Mouse (Mus musculus) hindbrain, postnatal 0 days (tissue): ENCODE data around the gene 1190002N15Rik. TPM values are rescaled to one million over a fixed set of nuclear protein-coding genes. Genes with fewer than 3 reads are reported as not detected.

Source experiments
- ATAC-seq: fragments of 200-750 bp; cut with Nextera tagmentation; 2 replicates; pipeline ENCODE4 v1.8.0; 2017; ENCODE audit warnings: mild to moderate bottlenecking, moderate TSS enrichment, moderate library complexity
- DNase-seq: peaks from one replicate; pipeline ENCODE4 v3.0.0-alpha.2; 2015; ENCODE audit warnings: low spot score
- H3K27ac ChIP-seq: fragments of 300-500 bp; sonication (generic); 2 replicates; pipeline ENCODE4 v1.5.1; 2014; ENCODE audit warnings: mild to moderate bottlenecking
- H3K27me3 ChIP-seq: fragments of 300-500 bp; sonication (generic); 2 replicates; pipeline ENCODE4 v1.6.1; 2014; ENCODE audit warnings: low read length, mixed read lengths; ENCODE audit not compliant: insufficient read depth
- H3K36me3 ChIP-seq: fragments of 300-500 bp; sonication (generic); 2 replicates; pipeline ENCODE4 v1.6.1; 2014; ENCODE audit warnings: low read length, mixed read lengths; ENCODE audit not compliant: insufficient read depth
- H3K4me1 ChIP-seq: fragments of 300-500 bp; sonication (generic); 2 replicates; pipeline ENCODE4 v1.6.1; 2014; ENCODE audit warnings: antibody characterized with exemption, low read length, mixed read lengths; ENCODE audit not compliant: insufficient read depth
- H3K4me2 ChIP-seq: fragments of 300-500 bp; sonication (generic); 2 replicates; pipeline ENCODE4 v1.6.1; 2014; ENCODE audit warnings: low read depth, mild to moderate bottlenecking, low read length, moderate library complexity, mixed read lengths
- H3K4me3 ChIP-seq: fragments of 300-500 bp; sonication (generic); 2 replicates; pipeline ENCODE4 v1.5.1; 2014; ENCODE audit warnings: low read length
- H3K9ac ChIP-seq: fragments of 300-500 bp; sonication (generic); replicated peaks from 2 replicates; pipeline ENCODE4 v1.6.1; 2014; ENCODE audit warnings: mild to moderate bottlenecking, low read length, moderate library complexity, mixed read lengths
- H3K9me3 ChIP-seq: fragments of 300-500 bp; sonication (generic); 2 replicates; pipeline ENCODE4 v1.6.1; 2016; ENCODE audit warnings: low read length, mixed read lengths
- CTCF ChIP-seq: IDR thresholded peaks from 2 replicates; pipeline ENCODE4 v1.5.1; 2016; ENCODE audit warnings: antibody characterized with exemption, control low read depth, low read depth
- WGBS: fragments of 180-500 bp; shearing (Covaris S2); extraction: QIAGEN DNeasy Blood & Tissue Kit; methylation state at CpG from one replicate; pipeline ENCODE4 v1.1.7; 2014; 5-methylcytosine and 5-hydroxymethylcytosine counted together
- polyA plus RNA-seq: library from polyadenylated mRNA; unstranded; fragments of >200 nt; fragmentation: Nextera tagmentation; extraction: Ambion mirVana; gene quantifications from 2 replicates; pipeline ENCODE4 v1.2.1, GENCODE M21; 2015
- total RNA-seq: library from RNA; depleted of rRNA; stranded (reverse); fragments of >200 nt; gene quantifications from 2 replicates; pipeline ENCODE4 v1.2.3, GENCODE M21; 2014

1190002N15Rik gene
- total and polyA plus RNA-seq, 2 experiments from 2014 or later, result 9.4 to 32.4 TPM

DNA sequence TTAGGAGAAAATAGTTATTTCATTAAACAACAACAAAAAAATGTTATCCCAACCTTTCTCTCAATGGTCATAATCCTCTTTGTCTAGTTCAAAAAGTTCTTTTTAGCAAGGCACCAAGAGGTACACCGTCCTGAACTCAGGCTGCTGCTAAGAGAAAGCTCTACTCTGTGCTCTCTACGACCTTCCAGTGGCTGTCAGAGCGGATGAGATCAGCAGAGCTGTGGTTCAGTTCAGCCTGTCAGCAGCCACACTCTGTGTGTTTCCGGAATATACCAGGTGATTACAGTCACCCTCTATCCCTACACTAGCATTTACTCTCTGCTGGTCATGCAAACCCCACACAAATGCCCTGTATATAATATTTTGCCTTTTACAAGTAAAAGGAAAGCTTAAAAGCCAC is 4.2 kb downstream of the 1190002N15Rik start:
- no peak overlapping the region for H3K27ac ChIP-seq
- peak overlapping the region; percentile 2; the same call in 1 of the 2 replicates for H3K9ac ChIP-seq

GRCm38 (mm10) chr9:94529987-94530386 is 7.9 kb downstream of the 1190002N15Rik start:
- no peaks in the 10 kb centered on the region for H3K27me3 ChIP-seq
- H3K9me3 ChIP-seq, result no peaks in the 10 kb centered on the region
- H3K4me2 ChIP-seq, result no peak overlapping the region
- H3K4me1 ChIP-seq, result peaks cover 4% of the 10 kb centered on the region; the same call in 1 of the 2 replicates
- H3K4me3 ChIP-seq, result no peak overlapping the region
- no peak overlapping the region for H3K9ac ChIP-seq
- TF ChIP-seq CTCF, result no peak
- no peak for DNase-seq
- ATAC-seq, result no peak
- no peak overlapping the region for H3K27ac ChIP-seq
- H3K36me3 ChIP-seq, result no peaks in the 10 kb centered on the region

More for the DNA sequence above, 4.2 kb downstream of the 1190002N15Rik start:
- Histone ChIP-seq H3K9me3 (no peaks in the 10 kb centered on the region), H3K4me3 (peak overlapping the region; percentile 87), H3K27me3 (no peaks in the 10 kb centered on the region), H3K4me2 (peak overlapping the region; percentile 77), H3K4me1 (peaks cover 4% of the 10 kb centered on the region; the same call in 1 of the 2 replicates), H3K36me3 (no peaks in the 10 kb centered on the region)
- TF ChIP-seq CTCF, result no peak
- ATAC-seq (no peak), DNase-seq (peak; percentile 48)
- 25% methylated on average over 4 of the region's 4 CpGs for WGBS

DNA sequence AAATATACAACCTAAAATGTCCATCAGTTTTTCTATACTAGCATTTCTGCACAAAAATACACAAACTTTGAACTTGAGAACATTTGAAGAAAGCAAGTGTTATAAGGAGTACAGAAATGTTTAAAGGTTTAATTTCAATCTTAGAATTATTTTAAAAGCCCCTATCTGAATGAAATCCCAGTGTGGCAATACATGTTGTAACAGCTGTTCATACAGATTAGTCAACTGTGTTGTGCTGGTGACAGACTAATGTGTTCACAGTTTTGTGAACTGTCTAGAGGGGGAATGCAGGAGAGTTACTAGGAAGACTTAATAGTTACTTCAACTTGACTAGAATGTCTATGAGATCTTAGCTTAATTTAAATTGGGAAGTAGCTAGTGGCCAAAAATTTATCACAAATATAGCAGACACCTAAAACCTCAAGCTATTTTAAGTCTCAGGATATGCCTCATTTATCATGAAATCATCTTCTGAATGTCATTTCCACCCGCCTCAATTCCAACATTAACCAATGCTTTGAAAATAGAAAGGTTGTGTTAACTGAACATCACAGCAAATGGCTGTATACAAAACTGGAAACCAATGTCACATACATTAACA is 8.6 kb downstream of the 1190002N15Rik start:
- no peak overlapping the region for H3K4me3 ChIP-seq
- no peak overlapping the region for H3K4me2 ChIP-seq
- no peak for TF ChIP-seq CTCF
- DNase-seq, result no peak
- H3K36me3 ChIP-seq, result no peaks in the 10 kb centered on the region
- H3K9me3 ChIP-seq, result no peaks in the 10 kb centered on the region
- 52% methylated on average over 1 of the region's 1 CpGs for WGBS
- H3K9ac ChIP-seq, result no peak overlapping the region
- H3K27me3 ChIP-seq, result no peaks in the 10 kb centered on the region
- no peak overlapping the region for H3K27ac ChIP-seq
- ATAC-seq, result no peak
- H3K4me1 ChIP-seq, result peaks cover 4% of the 10 kb centered on the region; the same call in 1 of the 2 replicates

DNA sequence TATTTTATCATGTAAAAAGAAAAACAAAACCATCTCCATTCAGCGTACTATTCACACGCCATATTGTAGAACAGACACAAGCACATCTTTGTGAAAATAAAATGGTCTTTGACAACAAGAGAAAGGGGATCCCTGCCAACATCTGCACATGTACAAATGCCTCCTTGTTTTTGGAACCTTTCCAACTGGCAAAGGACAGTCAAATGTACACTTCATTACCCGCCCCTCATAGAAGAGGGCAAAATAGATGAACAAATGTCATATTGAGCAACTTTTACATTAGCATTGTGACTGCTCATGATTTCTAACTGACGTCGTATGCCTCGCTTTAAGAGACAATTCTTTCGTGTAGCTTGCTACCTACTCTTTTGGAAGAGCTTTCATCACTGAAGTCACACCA is 11.4 kb downstream of the 1190002N15Rik start:
- peak overlapping the region; percentile 40 for H3K4me2 ChIP-seq
- H3K27me3 ChIP-seq, result no peaks in the 10 kb centered on the region
- peak; percentile 89 for DNase-seq
- 36% methylated on average over 7 of the region's 7 CpGs for WGBS
- peak; percentile 89 for ATAC-seq
- peaks cover 4% of the 10 kb centered on the region; the same call in 1 of the 2 replicates for H3K4me1 ChIP-seq
- TF ChIP-seq CTCF, result no peak
- H3K9me3 ChIP-seq, result no peaks in the 10 kb centered on the region
- no peaks in the 10 kb centered on the region for H3K36me3 ChIP-seq
- H3K4me3 ChIP-seq, result no peak overlapping the region
- no peak overlapping the region for H3K27ac ChIP-seq
- no peak overlapping the region for H3K9ac ChIP-seq

- Histone ChIP-seq H3K27me3 (no peaks in the 10 kb centered on the region), H3K4me2 (no peak overlapping the region), H3K4me3 (no peak overlapping the region), H3K9me3 (no peaks in the 10 kb centered on the region), H3K36me3 (no peaks in the 10 kb centered on the region), H3K4me1 (no peaks in the 10 kb centered on the region), H3K27ac (no peak overlapping the region), H3K9ac (no peak overlapping the region)
- 94% methylated on average over 8 of the region's 8 CpGs for WGBS
- no peak for ATAC-seq
- no peak for TF ChIP-seq CTCF
- DNase-seq, result no peak
Observed at GRCm38 (mm10) chr9:94512246-94512645, 25.6 kb downstream of the 1190002N15Rik start.

- H3K4me3 ChIP-seq, result no peak overlapping the region
- no peaks in the 10 kb centered on the region for H3K36me3 ChIP-seq
- no peaks in the 10 kb centered on the region for H3K27me3 ChIP-seq
- H3K4me2 ChIP-seq, result no peak overlapping the region
- H3K27ac ChIP-seq, result no peak overlapping the region
- DNase-seq, result no peak
- H3K9ac ChIP-seq, result no peak overlapping the region
- H3K4me1 ChIP-seq, result no peaks in the 10 kb centered on the region
- no peak for ATAC-seq
- TF ChIP-seq CTCF, result no peak
- no peaks in the 10 kb centered on the region for H3K9me3 ChIP-seq
Observed at GRCm38 (mm10) chr9:94511139-94511538, 26.7 kb downstream of the 1190002N15Rik start.

DNA sequence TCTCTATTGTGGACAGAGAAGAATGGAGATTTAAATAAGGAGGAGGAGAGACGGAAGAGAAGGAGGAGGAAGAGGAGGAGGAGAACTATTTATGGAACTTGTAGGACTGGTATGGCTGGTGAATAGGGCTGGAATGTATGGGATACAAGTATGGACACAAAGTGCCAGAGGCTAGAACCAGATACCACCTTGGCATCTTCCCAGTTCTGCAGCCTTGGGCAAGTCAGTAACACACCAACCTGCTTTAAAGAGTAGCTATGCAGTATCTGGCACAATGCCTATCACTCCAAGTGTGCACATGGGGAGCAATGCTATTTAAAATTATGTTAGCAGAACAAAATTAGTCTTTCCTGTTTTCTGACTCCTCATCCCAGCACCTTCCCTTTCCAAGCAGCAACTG is 30.9 kb downstream of the 1190002N15Rik start:
- no peak for ATAC-seq
- no peaks in the 10 kb centered on the region for H3K9me3 ChIP-seq
- no peak overlapping the region for H3K4me3 ChIP-seq
- no peaks in the 10 kb centered on the region for H3K36me3 ChIP-seq
- H3K4me1 ChIP-seq, result no peaks in the 10 kb centered on the region
- DNase-seq, result no peak
- no peak overlapping the region for H3K4me2 ChIP-seq
- no peak for TF ChIP-seq CTCF
- H3K27me3 ChIP-seq, result no peaks in the 10 kb centered on the region
- WGBS, result 75% methylated on average over 1 of the region's 1 CpGs
- no peak overlapping the region for H3K27ac ChIP-seq
- H3K9ac ChIP-seq, result no peak overlapping the region
